Mouse (Mus musculus): Measurements from ENCODE around the gene Ccm2. TPM values are rescaled to one million over a fixed set of nuclear protein-coding genes. Genes with fewer than 3 reads are reported as not detected.

Ccm2 gene
- total RNA-seq, 2 experiments from 2014 or later, result 52.1 to 53.4 TPM

- DNase-seq, result no peak
Measured at GRCm38 (mm10) chr11:6585748-6586147, 39.1 kb downstream of the Ccm2 start.

- DNase-seq, result no peak
Measured at GRCm38 (mm10) chr11:6586660-6587059, 40.0 kb downstream of the Ccm2 start.

GRCm38 (mm10) chr11:6587249-6587940, 40.7 kb downstream of the Ccm2 start:
- DNase-seq, result no peak

- no peak for DNase-seq
Measured at GRCm38 (mm10) chr11:6588295-6588694, 41.6 kb downstream of the Ccm2 start.

- no peak for DNase-seq
Measured at GRCm38 (mm10) chr11:6589838-6590237, 43.2 kb downstream of the Ccm2 start.

GRCm38 (mm10) chr11:6590933-6591675, 44.4 kb downstream of the Ccm2 start:
- no peak for DNase-seq

GRCm38 (mm10) chr11:6593406-6593805, 46.7 kb downstream of the Ccm2 start:
- peak in 1 of 2 experiments; percentile 15 for DNase-seq

- no peak for DNase-seq
Measured at GRCm38 (mm10) chr11:6594845-6595244, 48.2 kb downstream of the Ccm2 start.

- no peak for DNase-seq
Measured at GRCm38 (mm10) chr11:6595339-6595738, 48.7 kb downstream of the Ccm2 start.

- DNase-seq, result no peak
Measured at GRCm38 (mm10) chr11:6596205-6596604, 49.5 kb downstream of the Ccm2 start.

GRCm38 (mm10) chr11:6596616-6597015, 49.9 kb downstream of the Ccm2 start:
- DNase-seq, result no peak

- DNase-seq, result no peak
Measured at GRCm38 (mm10) chr11:6597523-6597922, 50.8 kb downstream of the Ccm2 start.

GRCm38 (mm10) chr11:6598191-6598889, 51.7 kb downstream of the Ccm2 start:
- DNase-seq, result no peak

- no peak for DNase-seq
Measured at GRCm38 (mm10) chr11:6599011-6599681, 52.5 kb downstream of the Ccm2 start.

GRCm38 (mm10) chr11:6599831-6600230, 53.1 kb downstream of the Ccm2 start:
- no peak for DNase-seq

GRCm38 (mm10) chr11:6600284-6600944, 53.7 kb downstream of the Ccm2 start:
- DNase-seq, result no peak

- DNase-seq, result no peak
Measured at GRCm38 (mm10) chr11:6601649-6602480, 55.2 kb downstream of the Ccm2 start.

- no peak for DNase-seq
Measured at GRCm38 (mm10) chr11:6602662-6603061, 56.0 kb downstream of the Ccm2 start.

- DNase-seq, result no peak
Measured at GRCm38 (mm10) chr11:6603224-6603623, 56.5 kb downstream of the Ccm2 start.

- no peak for DNase-seq
Measured at GRCm38 (mm10) chr11:6603887-6604603, 57.4 kb downstream of the Ccm2 start.

- DNase-seq, result no peak
Measured at GRCm38 (mm10) chr11:6604604-6604936, 57.9 kb downstream of the Ccm2 start.

Data from layer of hippocampus, postnatal 36 days (tissue).